Mouse (Mus musculus): Measurements from ENCODE around the gene Igfals. TPM values are rescaled to one million over a fixed set of nuclear protein-coding genes. Genes with fewer than 3 reads are reported as not detected.

Gene Igfals
- polyA plus RNA-seq, 1 experiment from 2014 or later: 0.25 TPM

- WGBS: 55% methylated on average over 9 of the region's 9 CpGs
- Histone ChIP-seq H3K36me3 (ENCODE audit: control insufficient read depth, insufficient read depth, low read length) (no peaks in the 10 kb centered on the region), H3K9ac (ENCODE audit: low read length) (no peak overlapping the region), H3K9me3 (replicated peaks; ENCODE audit: control insufficient read depth, low read length) (no peaks in the 10 kb centered on the region), H3K4me3 (ENCODE audit: low read depth, low read length) (no peak overlapping the region), H3K4me1 (ENCODE audit: control insufficient read depth, insufficient read depth, low read length) (peaks cover 11% of the 10 kb centered on the region), H3K27me3 (replicated peaks; ENCODE audit: control insufficient read depth, insufficient read depth, low read length) (no peaks in the 10 kb centered on the region), H3K4me2 (ENCODE audit: low read length) (no peak overlapping the region), H3K27ac (ENCODE audit: low read depth, low read length) (no peak overlapping the region)
- ATAC-seq (no peak), DNase-seq (ENCODE audit: low spot score) (no peak)
Observed at GRCm38 (mm10) chr17:24844525-24844924, 21.3 kb upstream of the Igfals start.

- ATAC-seq (no peak), DNase-seq (ENCODE audit: low spot score) (no peak)
- H3K27me3 ChIP-seq (replicated peaks; ENCODE audit: control insufficient read depth, insufficient read depth, low read length): no peaks in the 10 kb centered on the region
Observed at GRCm38 (mm10) chr17:24847386-24847785, 18.4 kb upstream of the Igfals start.

GRCm38 (mm10) chr17:24848600-24849031 is 17.2 kb upstream of the Igfals start:
- peak overlapping the region; percentile 94 for H3K4me2 ChIP-seq (ENCODE audit: low read length)
- no peak overlapping the region for H3K9ac ChIP-seq (ENCODE audit: low read length)
- no peaks in the 10 kb centered on the region for H3K9me3 ChIP-seq (replicated peaks; ENCODE audit: control insufficient read depth, low read length)
- ATAC-seq: no peak
- H3K27ac ChIP-seq (ENCODE audit: low read depth, low read length): no peak overlapping the region
- peaks cover 18% of the 10 kb centered on the region for H3K4me1 ChIP-seq (ENCODE audit: control insufficient read depth, insufficient read depth, low read length)
- no peak overlapping the region for H3K4me3 ChIP-seq (ENCODE audit: low read depth, low read length)
- no peaks in the 10 kb centered on the region for H3K27me3 ChIP-seq (replicated peaks; ENCODE audit: control insufficient read depth, insufficient read depth, low read length)
- 0 out of 2 replicates have a peak, but pooled peaks cover 2% of the 10 kb centered on the region for H3K36me3 ChIP-seq (ENCODE audit: control insufficient read depth, insufficient read depth, low read length)
- DNase-seq (ENCODE audit: low spot score): no peak

More at GRCm38 (mm10) chr17:24847386-24847785, 18.4 kb upstream of the Igfals start:
- H3K4me2 ChIP-seq (ENCODE audit: low read length): no peak overlapping the region
- 96% methylated on average over 1 of the region's 1 CpGs for WGBS
- no peak overlapping the region for H3K4me3 ChIP-seq (ENCODE audit: low read depth, low read length)
- H3K36me3 ChIP-seq (ENCODE audit: control insufficient read depth, insufficient read depth, low read length): no peaks in the 10 kb centered on the region
- peaks cover 18% of the 10 kb centered on the region for H3K4me1 ChIP-seq (ENCODE audit: control insufficient read depth, insufficient read depth, low read length)
- H3K9ac ChIP-seq (ENCODE audit: low read length): no peak overlapping the region
- H3K9me3 ChIP-seq (replicated peaks; ENCODE audit: control insufficient read depth, low read length): no peaks in the 10 kb centered on the region
- H3K27ac ChIP-seq (ENCODE audit: low read depth, low read length): no peak overlapping the region

- 0% methylated on average over 21 of the region's 21 CpGs for WGBS
- Histone ChIP-seq H3K4me2 (ENCODE audit: low read length) (peak overlapping the region; percentile 94), H3K4me1 (ENCODE audit: control insufficient read depth, insufficient read depth, low read length) (peaks cover 18% of the 10 kb centered on the region), H3K27ac (ENCODE audit: low read depth, low read length) (peak overlapping the region; percentile 83), H3K36me3 (ENCODE audit: control insufficient read depth, insufficient read depth, low read length) (0 out of 2 replicates have a peak, but pooled peaks cover 6% of the 10 kb centered on the region), H3K9ac (ENCODE audit: low read length) (peak overlapping the region; percentile 80), H3K4me3 (ENCODE audit: low read depth, low read length) (peak overlapping the region; percentile 71), H3K27me3 (replicated peaks; ENCODE audit: control insufficient read depth, insufficient read depth, low read length) (no peaks in the 10 kb centered on the region), H3K9me3 (replicated peaks; ENCODE audit: control insufficient read depth, low read length) (no peaks in the 10 kb centered on the region)
- ATAC-seq (no peak), DNase-seq (ENCODE audit: low spot score) (no peak)
Observed at GRCm38 (mm10) chr17:24849733-24850064, 16.1 kb upstream of the Igfals start.

GRCm38 (mm10) chr17:24850065-24850772 is 15.6 kb upstream of the Igfals start, which contains the start of gene Fahd1:
Fahd1 (minus strand) TSS chr17:24850364.
- ATAC-seq (peak; percentile 100), DNase-seq (ENCODE audit: low spot score) (peak; percentile 99)
- Histone ChIP-seq H3K9ac (ENCODE audit: low read length) (peak within 1 kb of the TSS; percentile 80), H3K4me3 (ENCODE audit: low read depth, low read length) (peak within 1 kb of the TSS; percentile 71), H3K4me2 (ENCODE audit: low read length) (peak within 1 kb of the TSS; percentile 94), H3K27me3 (replicated peaks; ENCODE audit: control insufficient read depth, insufficient read depth, low read length) (no peaks in the 10 kb centered on the region), H3K4me1 (ENCODE audit: control insufficient read depth, insufficient read depth, low read length) (peaks cover 18% of the 10 kb centered on the region), H3K9me3 (replicated peaks; ENCODE audit: control insufficient read depth, low read length) (no peaks in the 10 kb centered on the region), H3K36me3 (ENCODE audit: control insufficient read depth, insufficient read depth, low read length) (peaks cover 9% of the 10 kb centered on the region; the same call in 1 of the 2 replicates), H3K27ac (ENCODE audit: low read depth, low read length) (peak within 1 kb of the TSS; percentile 83)
- WGBS: under 1% methylated on average over 58 of the region's 58 CpGs

GRCm38 (mm10) chr17:24850773-24851127 is 15.0 kb upstream of the Igfals start:
- no peak for DNase-seq (ENCODE audit: low spot score)

GRCm38 (mm10) chr17:24851381-24852125 is 14.2 kb upstream of the Igfals start:
- WGBS: 80% methylated on average over 10 of the region's 10 CpGs
- Histone ChIP-seq H3K27ac (ENCODE audit: low read depth, low read length) (no peak overlapping the region), H3K9ac (ENCODE audit: low read length) (no peak overlapping the region; the same call in 1 of the 2 replicates), H3K9me3 (replicated peaks; ENCODE audit: control insufficient read depth, low read length) (no peaks in the 10 kb centered on the region), H3K27me3 (replicated peaks; ENCODE audit: control insufficient read depth, insufficient read depth, low read length) (no peaks in the 10 kb centered on the region), H3K36me3 (ENCODE audit: control insufficient read depth, insufficient read depth, low read length) (peaks cover 19% of the 10 kb centered on the region; the same call in 1 of the 2 replicates), H3K4me1 (ENCODE audit: control insufficient read depth, insufficient read depth, low read length) (peaks cover 18% of the 10 kb centered on the region), H3K4me3 (ENCODE audit: low read depth, low read length) (peak overlapping the region; percentile 71; the same call in 1 of the 2 replicates), H3K4me2 (ENCODE audit: low read length) (peak overlapping the region; percentile 94)
- no peak for DNase-seq (ENCODE audit: low spot score)
- no peak for ATAC-seq

More at GRCm38 (mm10) chr17:24850773-24851127, 15.0 kb upstream of the Igfals start:
- peak overlapping the region; percentile 71 for H3K4me3 ChIP-seq (ENCODE audit: low read depth, low read length)
- no peak for ATAC-seq
- WGBS: 1% methylated on average over 18 of the region's 20 CpGs
- peak overlapping the region; percentile 79 for H3K9ac ChIP-seq (ENCODE audit: low read length)
- no peak overlapping the region for H3K27ac ChIP-seq (ENCODE audit: low read depth, low read length)
- H3K9me3 ChIP-seq (replicated peaks; ENCODE audit: control insufficient read depth, low read length): no peaks in the 10 kb centered on the region
- H3K36me3 ChIP-seq (ENCODE audit: control insufficient read depth, insufficient read depth, low read length): peaks cover 12% of the 10 kb centered on the region; the same call in 1 of the 2 replicates
- no peaks in the 10 kb centered on the region for H3K27me3 ChIP-seq (replicated peaks; ENCODE audit: control insufficient read depth, insufficient read depth, low read length)
- H3K4me2 ChIP-seq (ENCODE audit: low read length): peak overlapping the region; percentile 94
- H3K4me1 ChIP-seq (ENCODE audit: control insufficient read depth, insufficient read depth, low read length): peaks cover 18% of the 10 kb centered on the region

GRCm38 (mm10) chr17:24855838-24856464 is 9.8 kb upstream of the Igfals start:
- H3K9me3 ChIP-seq (replicated peaks; ENCODE audit: control insufficient read depth, low read length): no peaks in the 10 kb centered on the region
- no peaks in the 10 kb centered on the region for H3K27me3 ChIP-seq (replicated peaks; ENCODE audit: control insufficient read depth, insufficient read depth, low read length)
- WGBS: 78% methylated on average over 3 of the region's 3 CpGs
- peaks cover 38% of the 10 kb centered on the region for H3K36me3 ChIP-seq (ENCODE audit: control insufficient read depth, insufficient read depth, low read length)
- no peak overlapping the region for H3K27ac ChIP-seq (ENCODE audit: low read depth, low read length)
- DNase-seq (ENCODE audit: low spot score): no peak
- H3K4me3 ChIP-seq (ENCODE audit: low read depth, low read length): no peak overlapping the region
- H3K4me2 ChIP-seq (ENCODE audit: low read length): no peak overlapping the region
- no peak overlapping the region for H3K9ac ChIP-seq (ENCODE audit: low read length)
- peaks cover 3% of the 10 kb centered on the region; the same call in 1 of the 2 replicates for H3K4me1 ChIP-seq (ENCODE audit: control insufficient read depth, insufficient read depth, low read length)
- ATAC-seq: no peak

Measured in forebrain, embryonic 14.5 days (tissue).